Mouse (Mus musculus) lung, postnatal 36 days (tissue): Measurements from ENCODE around the gene App.

Source experiments
- DNase-seq: peaks from one replicate; pipeline ENCODE4 v3.0.0; 2022; ENCODE audit warnings: mixed read lengths

The App gene

GRCm38 (mm10) chr16:85012695-85013094, 160.9 kb downstream of the App start:
- DNase-seq: no peak

GRCm38 (mm10) chr16:85012172-85012571, 161.4 kb downstream of the App start:
- DNase-seq: no peak

- DNase-seq: no peak
Observed at GRCm38 (mm10) chr16:85010651-85011050, 162.9 kb downstream of the App start.

- DNase-seq: no peak
Observed at GRCm38 (mm10) chr16:85008866-85009645, 164.5 kb downstream of the App start.

- no peak for DNase-seq
Observed at GRCm38 (mm10) chr16:85001939-85002556, 171.5 kb downstream of the App start.

- peak; percentile 34 for DNase-seq
Observed at GRCm38 (mm10) chr16:85000304-85000703, 173.3 kb downstream of the App start.

GRCm38 (mm10) chr16:84997551-84997950, 176.0 kb downstream of the App start:
- DNase-seq: peak; percentile 21

GRCm38 (mm10) chr16:84995441-84995867, 178.1 kb downstream of the App start:
- peak; percentile 87 for DNase-seq

- no peak for DNase-seq
Observed at GRCm38 (mm10) chr16:84992888-84993287, 180.7 kb downstream of the App start.

- no peak for DNase-seq
Observed at GRCm38 (mm10) chr16:84991011-84991410, 182.6 kb downstream of the App start.

GRCm38 (mm10) chr16:84989938-84990337, 183.6 kb downstream of the App start:
- DNase-seq: peak; percentile 40

GRCm38 (mm10) chr16:84989476-84989875, 184.1 kb downstream of the App start:
- DNase-seq: no peak

GRCm38 (mm10) chr16:84987724-84988287, 185.8 kb downstream of the App start:
- DNase-seq: no peak

GRCm38 (mm10) chr16:84986016-84986631, 187.4 kb downstream of the App start:
- no peak for DNase-seq

- peak; percentile 30 for DNase-seq
Observed at GRCm38 (mm10) chr16:84985340-84985739, 188.2 kb downstream of the App start.

- no peak for DNase-seq
Observed at GRCm38 (mm10) chr16:84983428-84983827, 190.1 kb downstream of the App start.

GRCm38 (mm10) chr16:84982589-84982988, 191.0 kb downstream of the App start:
- DNase-seq: no peak

- DNase-seq: no peak
Observed at GRCm38 (mm10) chr16:84978589-84978988, 195.0 kb downstream of the App start.

GRCm38 (mm10) chr16:84974176-84974518, 199.4 kb downstream of the App start:
- no peak for DNase-seq

GRCm38 (mm10) chr16:84973446-84974175, 200.0 kb downstream of the App start:
- no peak for DNase-seq

GRCm38 (mm10) chr16:84971535-84972330, 201.8 kb downstream of the App start:
- peak; percentile 44 for DNase-seq

GRCm38 (mm10) chr16:84969026-84969425, 204.5 kb downstream of the App start:
- DNase-seq: no peak
